Mouse (Mus musculus) hindbrain, embryonic 12.5 days (tissue): ENCODE results near the gene Unc13d. TPM values are rescaled to one million over a fixed set of nuclear protein-coding genes. Genes with fewer than 3 reads are reported as not detected.

Source experiments
- ATAC-seq: fragments of 200-750 bp; cut with Nextera tagmentation; 2 replicates; pipeline ENCODE4 v1.8.0; 2017; ENCODE audit warnings: moderate TSS enrichment; ENCODE audit not compliant: low FRiP score
- H3K27ac ChIP-seq: fragments of 300-500 bp; sonication (generic); 2 replicates; pipeline ENCODE4 v1.5.1; 2016; ENCODE audit warnings: mild to moderate bottlenecking
- H3K27me3 ChIP-seq: fragments of 300-500 bp; sonication (generic); 2 replicates; pipeline ENCODE4 v1.6.1; 2016; ENCODE audit warnings: mild to moderate bottlenecking
- H3K36me3 ChIP-seq: fragments of 300-500 bp; sonication (generic); 2 replicates; pipeline ENCODE4 v1.6.1; 2016; ENCODE audit warnings: mild to moderate bottlenecking
- H3K4me1 ChIP-seq: fragments of 300-500 bp; sonication (generic); 2 replicates; pipeline ENCODE4 v1.6.1; 2016
- H3K4me2 ChIP-seq: fragments of 300-500 bp; sonication (generic); replicated peaks from 2 replicates; pipeline ENCODE4 v1.6.1; 2016; ENCODE audit warnings: mild to moderate bottlenecking
- H3K4me3 ChIP-seq: fragments of 300-500 bp; sonication (generic); 2 replicates; pipeline ENCODE4 v1.5.1; 2016; ENCODE audit warnings: mild to moderate bottlenecking
- H3K9ac ChIP-seq: fragments of 300-500 bp; sonication (generic); 2 replicates; pipeline ENCODE4 v1.6.1; 2016; ENCODE audit warnings: mild to moderate bottlenecking, moderate library complexity
- H3K9me3 ChIP-seq: fragments of 300-500 bp; sonication (generic); replicated peaks from 2 replicates; pipeline ENCODE4 v1.6.1; 2016; ENCODE audit warnings: mild to moderate bottlenecking
- whole genome bisulfite sequencing: fragments of 180-500 bp; shearing (Covaris S2); methylation state at CpG from one replicate; pipeline ENCODE4 v1.1.7; 2016; 5-methylcytosine and 5-hydroxymethylcytosine counted together
- polyA plus RNA-seq: library from polyadenylated mRNA; unstranded; fragments of >200 nt; fragmentation: Nextera tagmentation; extraction: Ambion mirVana; gene quantifications from 2 replicates; pipeline ENCODE4 v1.2.1, GENCODE M21; 2016

Gene Unc13d
- polyA plus RNA-seq, 1 experiment from 2014 or later, result 1.7 TPM

DNA sequence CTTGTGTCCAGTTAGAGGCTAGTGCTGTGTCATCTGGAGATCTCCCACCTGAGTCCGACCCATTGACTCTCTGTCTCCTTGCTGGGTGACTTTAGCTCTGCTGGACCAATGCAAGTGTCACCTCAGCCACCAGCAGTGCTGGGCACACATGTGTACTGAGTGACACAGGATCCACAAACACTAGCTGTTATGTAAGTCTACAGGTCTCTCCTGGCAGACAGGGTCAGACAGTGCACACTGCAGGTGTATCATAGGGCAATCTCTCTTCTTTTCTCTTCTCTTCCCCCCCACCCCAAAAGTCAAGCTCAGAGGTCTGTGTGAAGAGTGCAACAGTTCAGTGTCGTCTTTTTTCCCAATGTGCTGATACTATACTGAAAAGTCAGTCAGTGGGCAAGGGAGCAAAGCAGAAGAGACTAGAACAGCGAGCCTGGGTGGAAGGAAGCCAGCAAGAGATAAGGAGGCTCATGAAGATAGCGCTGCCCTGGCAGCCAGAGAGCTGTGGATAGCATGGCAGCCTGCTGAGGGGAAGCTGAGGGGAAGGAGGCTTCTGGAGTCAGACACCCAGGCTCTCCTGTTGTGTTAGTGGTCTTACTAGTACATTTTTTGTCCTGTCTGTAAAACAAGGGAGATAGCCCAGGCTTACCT, 20.4 kb downstream of the Unc13d start:
- Histone ChIP-seq H3K9me3 (no peaks in the 10 kb centered on the region), H3K4me1 (0 out of 2 replicates have a peak, but pooled peaks cover 3% of the 10 kb centered on the region), H3K9ac (no peak overlapping the region), H3K27ac (no peak overlapping the region), H3K27me3 (no peaks in the 10 kb centered on the region), H3K36me3 (peaks cover 99% of the 10 kb centered on the region), H3K4me2 (no peak overlapping the region), H3K4me3 (no peak overlapping the region)
- no peak for ATAC-seq
- 92% methylated on average over 4 of the region's 4 CpGs for WGBS

DNA sequence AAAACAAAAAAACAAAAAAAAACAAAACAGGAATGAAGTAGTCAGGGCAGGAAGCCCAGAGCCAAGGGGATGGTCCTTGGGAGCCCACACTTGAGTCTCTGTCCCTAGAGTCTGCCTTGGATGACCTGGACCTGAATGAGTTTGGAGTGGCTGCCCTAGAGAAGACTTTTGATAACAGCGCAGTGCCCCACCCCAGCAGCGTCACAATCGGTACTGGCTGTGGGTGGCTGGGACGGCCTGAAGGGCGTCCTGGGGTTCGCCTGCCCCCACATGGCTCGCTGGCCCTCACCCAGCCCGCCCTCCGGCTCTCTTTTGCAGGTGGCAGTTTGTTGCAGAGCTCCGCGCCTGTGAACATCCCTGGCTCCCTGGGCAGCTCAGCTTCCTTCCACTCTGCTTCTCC, 21.9 kb downstream of the Unc13d start:
- Histone ChIP-seq H3K9ac (no peak overlapping the region), H3K4me2 (no peak overlapping the region), H3K27me3 (no peaks in the 10 kb centered on the region), H3K4me3 (no peak overlapping the region), H3K4me1 (no peaks in the 10 kb centered on the region), H3K9me3 (no peaks in the 10 kb centered on the region), H3K36me3 (peaks cover 100% of the 10 kb centered on the region), H3K27ac (no peak overlapping the region)
- ATAC-seq, result no peak
- 95% methylated on average over 11 of the region's 11 CpGs for WGBS

GRCm38 (mm10) chr11:116053510-116054229, 24.1 kb downstream of the Unc13d start:
- Histone ChIP-seq H3K27ac (no peak overlapping the region), H3K9me3 (no peaks in the 10 kb centered on the region), H3K27me3 (no peaks in the 10 kb centered on the region), H3K36me3 (peaks cover 100% of the 10 kb centered on the region), H3K4me1 (no peaks in the 10 kb centered on the region), H3K4me2 (no peak overlapping the region), H3K9ac (no peak overlapping the region), H3K4me3 (no peak overlapping the region)
- no peak for ATAC-seq
- WGBS, result 95% methylated on average over 9 of the region's 9 CpGs

- Histone ChIP-seq H3K4me1 (no peaks in the 10 kb centered on the region), H3K9ac (no peak overlapping the region), H3K36me3 (peaks cover 93% of the 10 kb centered on the region), H3K9me3 (no peaks in the 10 kb centered on the region), H3K27ac (no peak overlapping the region), H3K4me3 (no peak overlapping the region), H3K4me2 (no peak overlapping the region), H3K27me3 (no peaks in the 10 kb centered on the region)
- 90% methylated on average over 4 of the region's 4 CpGs for WGBS
- ATAC-seq, result no peak
Observed at GRCm38 (mm10) chr11:116050196-116050595, 27.6 kb downstream of the Unc13d start.

- WGBS, result 87% methylated on average over 2 of the region's 2 CpGs
- Histone ChIP-seq H3K27me3 (no peaks in the 10 kb centered on the region), H3K27ac (no peak overlapping the region), H3K4me1 (no peaks in the 10 kb centered on the region), H3K9me3 (no peaks in the 10 kb centered on the region), H3K4me2 (no peak overlapping the region), H3K36me3 (peaks cover 92% of the 10 kb centered on the region), H3K9ac (no peak overlapping the region), H3K4me3 (no peak overlapping the region)
- no peak for ATAC-seq
Observed at GRCm38 (mm10) chr11:116049610-116050009, 28.2 kb downstream of the Unc13d start.

- no peak overlapping the region for H3K27ac ChIP-seq
- WGBS, result 97% methylated on average over 6 of the region's 6 CpGs
- no peak overlapping the region for H3K4me3 ChIP-seq
- H3K9me3 ChIP-seq, result no peaks in the 10 kb centered on the region
- no peaks in the 10 kb centered on the region for H3K27me3 ChIP-seq
- peaks cover 66% of the 10 kb centered on the region for H3K36me3 ChIP-seq
- H3K4me1 ChIP-seq, result no peaks in the 10 kb centered on the region
- H3K4me2 ChIP-seq, result no peak overlapping the region
- H3K9ac ChIP-seq, result no peak overlapping the region
- no peak for ATAC-seq
Observed at GRCm38 (mm10) chr11:116045173-116045572, 32.6 kb downstream of the Unc13d start.

GRCm38 (mm10) chr11:116043286-116043685, 34.5 kb downstream of the Unc13d start:
- Histone ChIP-seq H3K9ac (no peak overlapping the region), H3K4me3 (no peak overlapping the region), H3K27ac (no peak overlapping the region), H3K4me2 (no peak overlapping the region), H3K9me3 (no peaks in the 10 kb centered on the region), H3K4me1 (no peaks in the 10 kb centered on the region), H3K27me3 (no peaks in the 10 kb centered on the region), H3K36me3 (peaks cover 64% of the 10 kb centered on the region)
- no peak for ATAC-seq
- WGBS, result 88% methylated on average over 1 of the region's 1 CpGs

- Histone ChIP-seq H3K4me2 (no peak overlapping the region), H3K27ac (no peak overlapping the region), H3K4me3 (no peak overlapping the region), H3K27me3 (no peaks in the 10 kb centered on the region), H3K4me1 (no peaks in the 10 kb centered on the region), H3K36me3 (peaks cover 58% of the 10 kb centered on the region), H3K9ac (no peak overlapping the region), H3K9me3 (no peaks in the 10 kb centered on the region)
- 89% methylated on average over 5 of the region's 5 CpGs for WGBS
- ATAC-seq, result no peak
Observed at GRCm38 (mm10) chr11:116042372-116043138, 35.2 kb downstream of the Unc13d start.

- 98% methylated on average over 2 of the region's 2 CpGs for WGBS
- no peak overlapping the region for H3K4me3 ChIP-seq
- H3K9ac ChIP-seq, result no peak overlapping the region
- no peak overlapping the region for H3K4me2 ChIP-seq
- no peak for ATAC-seq
- no peaks in the 10 kb centered on the region for H3K27me3 ChIP-seq
- H3K27ac ChIP-seq, result no peak overlapping the region
- H3K36me3 ChIP-seq, result peaks cover 52% of the 10 kb centered on the region
- H3K9me3 ChIP-seq, result no peaks in the 10 kb centered on the region
- no peaks in the 10 kb centered on the region for H3K4me1 ChIP-seq
Observed at GRCm38 (mm10) chr11:116041833-116042232, 35.9 kb downstream of the Unc13d start.

DNA sequence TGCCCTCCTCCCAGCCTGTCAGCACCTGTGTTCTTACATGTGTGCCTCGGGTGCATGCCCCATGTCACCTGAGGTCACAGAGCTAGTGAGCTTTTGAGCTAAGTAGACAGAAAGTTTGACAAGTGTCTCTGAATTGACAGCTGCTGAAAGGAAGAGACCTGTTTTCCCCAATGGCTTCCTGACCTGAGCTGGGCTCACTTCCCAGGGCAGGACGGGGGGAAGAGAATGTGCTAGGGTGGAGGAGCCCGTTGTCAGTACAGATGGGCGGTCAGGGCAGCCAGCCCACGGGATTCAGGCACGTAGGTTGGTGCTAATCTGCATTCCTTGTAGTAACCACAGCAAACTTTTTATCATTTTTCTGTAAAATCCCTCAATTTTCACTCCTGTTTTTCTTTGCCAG, 37.2 kb downstream of the Unc13d start:
- Histone ChIP-seq H3K4me2 (no peak overlapping the region), H3K4me3 (no peak overlapping the region), H3K27ac (no peak overlapping the region), H3K9me3 (no peaks in the 10 kb centered on the region), H3K9ac (no peak overlapping the region), H3K4me1 (no peaks in the 10 kb centered on the region), H3K36me3 (peaks cover 46% of the 10 kb centered on the region), H3K27me3 (no peaks in the 10 kb centered on the region)
- no peak for ATAC-seq
- 94% methylated on average over 6 of the region's 6 CpGs for WGBS

- ATAC-seq, result no peak
- Histone ChIP-seq H3K27me3 (no peaks in the 10 kb centered on the region), H3K4me3 (no peak overlapping the region), H3K4me2 (no peak overlapping the region), H3K36me3 (peaks cover 43% of the 10 kb centered on the region), H3K4me1 (peaks cover 4% of the 10 kb centered on the region), H3K9ac (no peak overlapping the region), H3K27ac (no peak overlapping the region), H3K9me3 (no peaks in the 10 kb centered on the region)
- WGBS, result 95% methylated on average over 9 of the region's 9 CpGs
Observed at GRCm38 (mm10) chr11:116037826-116038225, 39.9 kb downstream of the Unc13d start.

DNA sequence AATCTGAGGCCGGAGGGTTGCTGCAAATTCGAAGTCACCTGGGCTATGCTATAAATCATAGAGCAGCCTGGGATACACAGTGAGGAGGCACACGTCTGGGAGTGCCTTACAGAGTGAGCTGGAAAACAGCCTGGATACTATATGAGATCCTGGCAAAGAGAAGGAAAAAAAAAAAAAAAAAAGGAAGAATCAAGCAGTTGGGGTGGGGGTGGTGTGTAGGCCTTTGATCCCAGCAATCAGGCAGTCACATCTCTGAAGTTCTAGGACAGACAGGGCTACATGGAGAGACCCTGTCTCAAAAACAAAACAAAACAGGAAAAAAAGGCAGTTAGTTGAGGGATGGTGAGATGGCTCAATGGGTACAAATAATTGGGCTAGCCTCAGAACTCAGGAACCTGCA, 41.1 kb downstream of the Unc13d start:
- no peak overlapping the region for H3K4me3 ChIP-seq
- no peaks in the 10 kb centered on the region for H3K9me3 ChIP-seq
- no peak for ATAC-seq
- WGBS, result 93% methylated on average over 3 of the region's 3 CpGs
- no peak overlapping the region for H3K4me2 ChIP-seq
- H3K4me1 ChIP-seq, result peaks cover 12% of the 10 kb centered on the region
- peaks cover 36% of the 10 kb centered on the region for H3K36me3 ChIP-seq
- H3K27ac ChIP-seq, result no peak overlapping the region
- no peak overlapping the region for H3K9ac ChIP-seq
- H3K27me3 ChIP-seq, result no peaks in the 10 kb centered on the region
